Mouse (Mus musculus) bone marrow macrophage, adult 2 months (primary cell): ENCODE measurements around the gene Vmn1r160. TPM values are rescaled to one million over a fixed set of nuclear protein-coding genes. Genes with fewer than 3 reads are reported as not detected.
"Not testable (repeated sequence)": the region's sequence is repeated elsewhere in the genome, so short reads cannot be mapped to it uniquely, and the experiment has no call there.

Experiments used
- H3K27ac ChIP-seq: 2 replicates; pipeline ENCODE4 v1.5.1; 2012; ENCODE audit warnings: low read depth, low read length; ENCODE audit not compliant: insufficient read depth
- H3K4me1 ChIP-seq: 2 replicates; pipeline ENCODE4 v1.6.1; 2012; ENCODE audit warnings: low read length; ENCODE audit not compliant: control insufficient read depth, insufficient read depth
- H3K4me3 ChIP-seq: 2 replicates; pipeline ENCODE4 v1.5.1; 2012; ENCODE audit warnings: mild to moderate bottlenecking, low read length, moderate library complexity; ENCODE audit not compliant: insufficient read depth
- polyA plus RNA-seq: library from polyadenylated mRNA; stranded (reverse); fragments of >200 nt; gene quantifications from 2 replicates; pipeline ENCODE4 v1.2.4, GENCODE M21; 2012; ENCODE audit not compliant: missing spikeins, insufficient read depth, insufficient read length

Gene Vmn1r160
- polyA plus RNA-seq = not detected in 2 replicates

- not testable (repeated sequence) for H3K27ac ChIP-seq, H3K4me1 ChIP-seq, H3K4me3 ChIP-seq
These were observed at the start of gene Vmn1r160 for GRCm38 (mm10) chr7:22870924-22871323. Gene Vmn1r160, plus strand, starts transcription at chr7:22871224.

GRCm38 (mm10) chr7:22843505-22843904 is 27.5 kb upstream of the Vmn1r160 start, which contains the start of gene Vmn1r159:
Gene Vmn1r159, minus strand, starts transcription at chr7:22843605.
- H3K4me1 ChIP-seq, H3K4me3 ChIP-seq, H3K27ac ChIP-seq: not testable (repeated sequence)

Other genes starting within 250 kb of the Vmn1r160 start
- gene Vmn1r155, start 213.2 kb upstream of the Vmn1r160 start, polyA plus RNA-seq = not detected in 2 replicates
- not detected in 2 replicates for gene Gm8693, start 178.9 kb upstream of the Vmn1r160 start, polyA plus RNA-seq
- not detected in 2 replicates for gene Gm4567, start 151.5 kb upstream of the Vmn1r160 start, polyA plus RNA-seq
- not detected in 2 replicates for gene Vmn1r157, start 109.5 kb upstream of the Vmn1r160 start, polyA plus RNA-seq
- not detected in 2 replicates for gene Vmn1r158, start 80.4 kb upstream of the Vmn1r160 start, polyA plus RNA-seq
- gene Vmn1r159, start 27.6 kb upstream of the Vmn1r160 start, polyA plus RNA-seq = not detected in 2 replicates
- gene Gm4214, start 113.4 kb downstream of the Vmn1r160 start, polyA plus RNA-seq = not detected in 2 replicates
- not detected in 2 replicates for gene Gm4216, start 148.7 kb downstream of the Vmn1r160 start, polyA plus RNA-seq
- gene Vmn1r163, start 184.3 kb downstream of the Vmn1r160 start, polyA plus RNA-seq = not detected in 2 replicates
- not detected in 2 replicates for gene Gm8720, start 196.2 kb downstream of the Vmn1r160 start, polyA plus RNA-seq